Mouse (Mus musculus) urinary bladder, postnatal 4 days (tissue): ENCODE results near the gene Capn7.

Experiments
- DNase-seq, 2 experiments: peaks; one replicate each; pipeline ENCODE4 v3.0.0; 2021 to 2022; ENCODE audit warnings: low spot score in 2 of 2

Gene Capn7

GRCm38 (mm10) chr14:31395629-31396199, 59.3 kb downstream of the Capn7 start:
- no peak for DNase-seq

- DNase-seq: no peak
Observed at GRCm38 (mm10) chr14:31396428-31396827, 60.0 kb downstream of the Capn7 start.

GRCm38 (mm10) chr14:31397353-31397752, 60.9 kb downstream of the Capn7 start:
- no peak for DNase-seq

- no peak for DNase-seq
Observed at GRCm38 (mm10) chr14:31397791-31398595, 61.6 kb downstream of the Capn7 start.

GRCm38 (mm10) chr14:31398819-31399218, 62.4 kb downstream of the Capn7 start:
- no peak for DNase-seq

- no peak for DNase-seq
Observed at GRCm38 (mm10) chr14:31399271-31399670, 62.8 kb downstream of the Capn7 start.

GRCm38 (mm10) chr14:31400246-31400645, 63.8 kb downstream of the Capn7 start:
- DNase-seq: no peak

- DNase-seq: no peak
Observed at GRCm38 (mm10) chr14:31400896-31401295, 64.5 kb downstream of the Capn7 start.

GRCm38 (mm10) chr14:31401918-31402427, 65.5 kb downstream of the Capn7 start:
- DNase-seq: no peak

- DNase-seq: no peak
Observed at GRCm38 (mm10) chr14:31402693-31403092, 66.3 kb downstream of the Capn7 start.

- DNase-seq: no peak
Observed at GRCm38 (mm10) chr14:31403556-31403955, 67.1 kb downstream of the Capn7 start.

GRCm38 (mm10) chr14:31403995-31404394, 67.6 kb downstream of the Capn7 start:
- no peak for DNase-seq

GRCm38 (mm10) chr14:31404663-31405062, 68.2 kb downstream of the Capn7 start:
- DNase-seq: no peak

- DNase-seq: no peak
Observed at GRCm38 (mm10) chr14:31405652-31406051, 69.2 kb downstream of the Capn7 start.

- no peak for DNase-seq
Observed at GRCm38 (mm10) chr14:31406154-31406810, 69.8 kb downstream of the Capn7 start.

- no peak for DNase-seq
Observed at GRCm38 (mm10) chr14:31407208-31407607, 70.8 kb downstream of the Capn7 start.

GRCm38 (mm10) chr14:31407911-31408604, 71.6 kb downstream of the Capn7 start:
- no peak for DNase-seq

- no peak for DNase-seq
Observed at GRCm38 (mm10) chr14:31408666-31409065, 72.2 kb downstream of the Capn7 start.

GRCm38 (mm10) chr14:31410123-31410724, 73.8 kb downstream of the Capn7 start:
- no peak for DNase-seq

- no peak for DNase-seq
Observed at GRCm38 (mm10) chr14:31410737-31411136, 74.3 kb downstream of the Capn7 start.

- DNase-seq: no peak
Observed at GRCm38 (mm10) chr14:31412651-31413056, 76.2 kb downstream of the Capn7 start.
